Mouse (Mus musculus) myocyte (in vitro differentiated cells): ENCODE results near the gene Hoxa4. TPM values are rescaled to one million over a fixed set of nuclear protein-coding genes. Genes with fewer than 3 reads are reported as not detected.

ENCODE experiments used
- H3K27me3 ChIP-seq: one replicate; pipeline ENCODE4 v1.6.1; 2011; ENCODE audit not compliant: control insufficient read depth, insufficient read depth, insufficient read length
- H3K36me3 ChIP-seq: one replicate; pipeline ENCODE4 v1.6.1; 2011; ENCODE audit not compliant: control insufficient read depth, insufficient read depth
- H3K4me2 ChIP-seq: one replicate; pipeline ENCODE4 v1.6.1; 2011; ENCODE audit warnings: low read depth, control low read depth
- H3K4me3 ChIP-seq: one replicate; pipeline ENCODE4 v1.5.1; 2011; ENCODE audit warnings: mild to moderate bottlenecking, control low read depth, moderate library complexity
- H3K79me2 ChIP-seq: one replicate; pipeline ENCODE4 v1.6.1; 2011; ENCODE audit not compliant: control insufficient read depth, insufficient read depth
- H3ac ChIP-seq: one replicate; pipeline ENCODE4 v1.6.1; 2011; ENCODE audit not compliant: control insufficient read depth, insufficient read length
- CEBPB ChIP-seq: IDR thresholded peaks from 2 replicates; pipeline ENCODE4 v1.6.1; 2011; ENCODE audit warnings: mild to moderate bottlenecking, moderate library complexity; ENCODE audit not compliant: poor library complexity, insufficient read depth, severe bottlenecking
- E2F4 ChIP-seq: IDR thresholded peaks from one replicate; pipeline ENCODE4 v1.6.1; 2011; ENCODE audit warnings: mild to moderate bottlenecking, control low read depth, moderate library complexity; ENCODE audit not compliant: insufficient read depth
- MAX ChIP-seq: IDR thresholded peaks from one replicate; pipeline ENCODE4 v1.6.1; 2011; ENCODE audit warnings: low read depth, mild to moderate bottlenecking, control low read depth
- MYOD1 ChIP-seq, 3 experiments: IDR thresholded peaks; one replicate each; pipeline ENCODE4 v1.6.1; 2011; ENCODE audit warnings: control low read depth in 2 of 3, low read depth in 2 of 3, mild to moderate bottlenecking in 2 of 3, moderate library complexity in 1 of 3; ENCODE audit not compliant: insufficient read length in 2 of 3, control insufficient read depth in 1 of 3
- MYOG ChIP-seq, 3 experiments: IDR thresholded peaks; one replicate each; pipeline ENCODE4 v1.6.1; 2011; ENCODE audit warnings: control low read depth in 2 of 3, low read depth in 2 of 3, mild to moderate bottlenecking in 2 of 3; ENCODE audit not compliant: insufficient read length in 2 of 3, control insufficient read depth in 1 of 3, insufficient read depth in 1 of 3
- POLR2A ChIP-seq: IDR thresholded peaks from one replicate; pipeline ENCODE4 v1.6.1; 2011; ENCODE audit warnings: low read depth, mild to moderate bottlenecking, control low read depth, moderate library complexity; ENCODE audit not compliant: insufficient read length
- POLR2AphosphoS2 ChIP-seq: IDR thresholded peaks from one replicate; pipeline ENCODE4 v1.6.1; 2011; ENCODE audit warnings: low read depth, control low read depth; ENCODE audit not compliant: insufficient read length
- REST ChIP-seq: IDR thresholded peaks from one replicate; pipeline ENCODE4 v1.6.1; 2011; ENCODE audit warnings: mild to moderate bottlenecking, control low read depth, moderate library complexity; ENCODE audit not compliant: insufficient read depth, insufficient read length
- SRF ChIP-seq: IDR thresholded peaks from one replicate; pipeline ENCODE4 v1.6.1; 2011; ENCODE audit warnings: low read depth; ENCODE audit not compliant: control insufficient read depth, insufficient read length
- TCF12 ChIP-seq: IDR thresholded peaks from one replicate; pipeline ENCODE4 v1.6.1; 2011; ENCODE audit warnings: mild to moderate bottlenecking, control low read depth; ENCODE audit not compliant: poor library complexity, insufficient read depth, severe bottlenecking
- TCF3 ChIP-seq: IDR thresholded peaks from one replicate; pipeline ENCODE4 v1.6.1; 2011; ENCODE audit warnings: low read depth, control low read depth; ENCODE audit not compliant: insufficient read length
- USF1 ChIP-seq: IDR thresholded peaks from one replicate; pipeline ENCODE4 v1.6.1; 2011; ENCODE audit warnings: low read depth, mild to moderate bottlenecking, control low read depth, moderate library complexity
- polyA plus RNA-seq: library from polyadenylated mRNA; unstranded; fragments of >200 nt; fragmentation: generic; extraction: Trizol; gene quantifications from one replicate; pipeline ENCODE4 v1.2.1, GENCODE M21; 2012; ENCODE audit warnings: missing spikeins

Gene Hoxa4
- polyA plus RNA-seq, 1 experiment, result 1.4 TPM

GRCm38 (mm10) chr6:52168191-52169055, 23.1 kb downstream of the Hoxa4 start:
- Histone ChIP-seq H3K4me2 (no peak overlapping the region), H3ac (no peak overlapping the region), H3K27me3 (no peaks in the 10 kb centered on the region), H3K36me3 (peaks cover under 1% of the 10 kb centered on the region), H3K79me2 (no peaks in the 10 kb centered on the region), H3K4me3 (no peak overlapping the region)
- TF ChIP-seq MAX (no peak), SRF (no peak), POLR2A (no peak), MYOG (IDR thresholded peaks at IDR 0.05; ENCODE audit: control insufficient read depth in 1 of 3, insufficient read depth in 1 of 3, insufficient read length in 2 of 3, low read depth in 2 of 3) (no peak), TCF3 (no peak), E2F4 (no peak), CEBPB (no peak), REST (no peak), TCF12 (no peak), USF1 (no peak), MYOD1 (IDR thresholded peaks at IDR 0.05; ENCODE audit: control insufficient read depth in 1 of 3, insufficient read length in 2 of 3, low read depth in 2 of 3) (no peak)

GRCm38 (mm10) chr6:52167736-52168161, 23.8 kb downstream of the Hoxa4 start:
- H3ac ChIP-seq, result no peak overlapping the region
- H3K27me3 ChIP-seq, result no peaks in the 10 kb centered on the region
- H3K36me3 ChIP-seq, result peaks cover 7% of the 10 kb centered on the region
- no peak overlapping the region for H3K4me3 ChIP-seq
- no peaks in the 10 kb centered on the region for H3K79me2 ChIP-seq
- TF ChIP-seq MYOG (IDR thresholded peaks at IDR 0.05; ENCODE audit: control insufficient read depth in 1 of 3, insufficient read depth in 1 of 3, insufficient read length in 2 of 3, low read depth in 2 of 3) (no peak), MAX (no peak), TCF3 (no peak), MYOD1 (IDR thresholded peaks at IDR 0.05; ENCODE audit: control insufficient read depth in 1 of 3, insufficient read length in 2 of 3, low read depth in 2 of 3) (no peak), SRF (no peak), USF1 (no peak), E2F4 (no peak), REST (no peak), POLR2A (no peak), TCF12 (no peak), CEBPB (no peak), POLR2AphosphoS2 (no peak)
- no peak overlapping the region for H3K4me2 ChIP-seq

- TF ChIP-seq TCF12, result no peak
- TF ChIP-seq USF1, result no peak
- TF ChIP-seq MYOG (IDR thresholded peaks at IDR 0.05; ENCODE audit: control insufficient read depth in 1 of 3, insufficient read depth in 1 of 3, insufficient read length in 2 of 3, low read depth in 2 of 3), result no peak
- TF ChIP-seq E2F4, result no peak
- no peaks in the 10 kb centered on the region for H3K27me3 ChIP-seq
- no peak overlapping the region for H3K4me2 ChIP-seq
- no peaks in the 10 kb centered on the region for H3K79me2 ChIP-seq
- H3ac ChIP-seq, result no peak overlapping the region
- no peak overlapping the region for H3K4me3 ChIP-seq
- H3K36me3 ChIP-seq, result peaks cover 10% of the 10 kb centered on the region
These were observed 24.4 kb downstream of the Hoxa4 start for GRCm38 (mm10) chr6:52167176-52167575.

- H3K36me3 ChIP-seq, result peaks cover 10% of the 10 kb centered on the region
- no peaks in the 10 kb centered on the region for H3K27me3 ChIP-seq
- H3K4me2 ChIP-seq, result no peak overlapping the region
- peaks cover 5% of the 10 kb centered on the region for H3K79me2 ChIP-seq
- no peak overlapping the region for H3ac ChIP-seq
- H3K4me3 ChIP-seq, result no peak overlapping the region
- TF ChIP-seq E2F4 (no peak), REST (no peak), POLR2AphosphoS2 (no peak), CEBPB (no peak), MYOG (IDR thresholded peaks at IDR 0.05; ENCODE audit: control insufficient read depth in 1 of 3, insufficient read depth in 1 of 3, insufficient read length in 2 of 3, low read depth in 2 of 3) (no peak), MAX (no peak), TCF3 (no peak), TCF12 (no peak), MYOD1 (IDR thresholded peaks at IDR 0.05; ENCODE audit: control insufficient read depth in 1 of 3, insufficient read length in 2 of 3, low read depth in 2 of 3) (no peak), SRF (no peak), POLR2A (no peak), USF1 (no peak)
These were observed 25.0 kb downstream of the Hoxa4 start for GRCm38 (mm10) chr6:52166431-52167077.
